Mouse (Mus musculus): ENCODE measurements around the gene Rpl6. TPM values are rescaled to one million over a fixed set of nuclear protein-coding genes. Genes with fewer than 3 reads are reported as not detected.

Gene Rpl6
- total and polyA plus RNA-seq, 3 experiments: 677 to 2,249 (median 1,317) TPM

- no peak for ATAC-seq (ENCODE audit: extremely low read depth, insufficient number of reproducible peaks, low FRiP score, poor library complexity, severe bottlenecking)
- peaks cover 97% of the 10 kb centered on the region for H3K36me3 ChIP-seq (replicated peaks)
- H3K4me1 ChIP-seq (ENCODE audit: insufficient read depth, low read depth, low read length): no peaks in the 10 kb centered on the region
Observed at GRCm38 (mm10) chr5:121162923-121163322, 41.4 kb upstream of the Rpl6 start.

GRCm38 (mm10) chr5:121166884-121167283 lies 37.4 kb upstream of the Rpl6 start:
- H3K36me3 ChIP-seq (replicated peaks): peaks cover 88% of the 10 kb centered on the region
- TF ChIP-seq GATA1 (IDR thresholded peaks at IDR 0.05; ENCODE audit: borderline replicate concordance, low read length) (no peak), CTCF (IDR thresholded peaks at IDR 0.05; ENCODE audit: low read depth, low read length) (no peak), GATA2 (IDR thresholded peaks at IDR 0.05; ENCODE audit: borderline replicate concordance, low read depth, low read length) (no peak), POLR2AphosphoS5 (IDR thresholded peaks at IDR 0.05; ENCODE audit: insufficient replicate concordance, low read depth, low read length) (no peak), TAL1 (conservative IDR thresholded peaks at IDR 0.05; ENCODE audit: low read depth, low read length) (no peak)
- no peak overlapping the region for H3K4me3 ChIP-seq (ENCODE audit: low read depth, low read length)
- DNase-seq (ENCODE audit: low spot score) (no peak), ATAC-seq (ENCODE audit: extremely low read depth, insufficient number of reproducible peaks, low FRiP score, poor library complexity, severe bottlenecking) (no peak)
- H3K4me1 ChIP-seq (ENCODE audit: insufficient read depth, low read depth, low read length): no peaks in the 10 kb centered on the region
- no peaks in the 10 kb centered on the region for H3K27me3 ChIP-seq (ENCODE audit: insufficient read depth, low read length)
- no peaks in the 10 kb centered on the region for H3K9me3 ChIP-seq (replicated peaks)

More at GRCm38 (mm10) chr5:121162923-121163322, 41.4 kb upstream of the Rpl6 start:
- no peak for DNase-seq (ENCODE audit: low spot score)
- Histone ChIP-seq H3K4me3 (ENCODE audit: low read depth, low read length) (no peak overlapping the region), H3K27me3 (ENCODE audit: insufficient read depth, low read length) (no peaks in the 10 kb centered on the region), H3K9me3 (replicated peaks) (no peaks in the 10 kb centered on the region)
- TF ChIP-seq TAL1 (conservative IDR thresholded peaks at IDR 0.05; ENCODE audit: low read depth, low read length): no peak
- no peak for TF ChIP-seq CTCF (IDR thresholded peaks at IDR 0.05; ENCODE audit: low read depth, low read length)
- TF ChIP-seq GATA1 (IDR thresholded peaks at IDR 0.05; ENCODE audit: borderline replicate concordance, low read length): no peak
- no peak for TF ChIP-seq GATA2 (IDR thresholded peaks at IDR 0.05; ENCODE audit: borderline replicate concordance, low read depth, low read length)
- TF ChIP-seq POLR2AphosphoS5 (IDR thresholded peaks at IDR 0.05; ENCODE audit: insufficient replicate concordance, low read depth, low read length): no peak

- Histone ChIP-seq H3K27me3 (ENCODE audit: insufficient read depth, low read length) (no peaks in the 10 kb centered on the region), H3K4me1 (ENCODE audit: insufficient read depth, low read depth, low read length) (peaks cover 10% of the 10 kb centered on the region), H3K4me3 (ENCODE audit: low read depth, low read length) (no peak overlapping the region), H3K36me3 (replicated peaks) (peaks cover 87% of the 10 kb centered on the region), H3K9me3 (replicated peaks) (no peaks in the 10 kb centered on the region)
- ATAC-seq (ENCODE audit: extremely low read depth, insufficient number of reproducible peaks, low FRiP score, poor library complexity, severe bottlenecking) (no peak), DNase-seq (ENCODE audit: low spot score) (no peak)
- TF ChIP-seq POLR2AphosphoS5 (IDR thresholded peaks at IDR 0.05; ENCODE audit: insufficient replicate concordance, low read depth, low read length) (no peak), TAL1 (conservative IDR thresholded peaks at IDR 0.05; ENCODE audit: low read depth, low read length) (no peak), CTCF (IDR thresholded peaks at IDR 0.05; ENCODE audit: low read depth, low read length) (no peak), GATA2 (IDR thresholded peaks at IDR 0.05; ENCODE audit: borderline replicate concordance, low read depth, low read length) (no peak), GATA1 (IDR thresholded peaks at IDR 0.05; ENCODE audit: borderline replicate concordance, low read length) (no peak)
Observed at GRCm38 (mm10) chr5:121169588-121169987, 34.7 kb upstream of the Rpl6 start.

- no peak for ATAC-seq (ENCODE audit: extremely low read depth, insufficient number of reproducible peaks, low FRiP score, poor library complexity, severe bottlenecking)
- TF ChIP-seq GATA1 (IDR thresholded peaks at IDR 0.05; ENCODE audit: borderline replicate concordance, low read length): no peak
Observed at GRCm38 (mm10) chr5:121172835-121173234, 31.4 kb upstream of the Rpl6 start.

GRCm38 (mm10) chr5:121179077-121179857 lies 25.0 kb upstream of the Rpl6 start:
- Histone ChIP-seq H3K36me3 (replicated peaks) (peaks cover 77% of the 10 kb centered on the region), H3K4me1 (ENCODE audit: insufficient read depth, low read depth, low read length) (peaks cover 13% of the 10 kb centered on the region), H3K27me3 (ENCODE audit: insufficient read depth, low read length) (no peaks in the 10 kb centered on the region), H3K4me3 (ENCODE audit: low read depth, low read length) (no peak overlapping the region), H3K9me3 (replicated peaks) (no peaks in the 10 kb centered on the region)
- TF ChIP-seq GATA2 (IDR thresholded peaks at IDR 0.05; ENCODE audit: borderline replicate concordance, low read depth, low read length): no peak
- no peak for TF ChIP-seq TAL1 (conservative IDR thresholded peaks at IDR 0.05; ENCODE audit: low read depth, low read length)
- no peak for TF ChIP-seq CTCF (IDR thresholded peaks at IDR 0.05; ENCODE audit: low read depth, low read length)
- TF ChIP-seq GATA1 (IDR thresholded peaks at IDR 0.05; ENCODE audit: borderline replicate concordance, low read length): no peak
- TF ChIP-seq POLR2AphosphoS5 (IDR thresholded peaks at IDR 0.05; ENCODE audit: insufficient replicate concordance, low read depth, low read length): no peak
- ATAC-seq (ENCODE audit: extremely low read depth, insufficient number of reproducible peaks, low FRiP score, poor library complexity, severe bottlenecking) (no peak), DNase-seq (ENCODE audit: low spot score) (no peak)

More at GRCm38 (mm10) chr5:121172835-121173234, 31.4 kb upstream of the Rpl6 start:
- Histone ChIP-seq H3K4me1 (ENCODE audit: insufficient read depth, low read depth, low read length) (peaks cover 19% of the 10 kb centered on the region), H3K9me3 (replicated peaks) (no peaks in the 10 kb centered on the region), H3K36me3 (replicated peaks) (peaks cover 80% of the 10 kb centered on the region), H3K4me3 (ENCODE audit: low read depth, low read length) (no peak overlapping the region), H3K27me3 (ENCODE audit: insufficient read depth, low read length) (no peaks in the 10 kb centered on the region)
- DNase-seq (ENCODE audit: low spot score): no peak

- Histone ChIP-seq H3K9me3 (replicated peaks) (no peaks in the 10 kb centered on the region), H3K36me3 (replicated peaks) (peaks cover 84% of the 10 kb centered on the region), H3K27me3 (ENCODE audit: insufficient read depth, low read length) (no peaks in the 10 kb centered on the region), H3K4me3 (ENCODE audit: low read depth, low read length) (no peak overlapping the region), H3K4me1 (ENCODE audit: insufficient read depth, low read depth, low read length) (peaks cover 38% of the 10 kb centered on the region)
- TF ChIP-seq GATA2 (IDR thresholded peaks at IDR 0.05; ENCODE audit: borderline replicate concordance, low read depth, low read length) (no peak), GATA1 (IDR thresholded peaks at IDR 0.05; ENCODE audit: borderline replicate concordance, low read length) (no peak), CTCF (IDR thresholded peaks at IDR 0.05; ENCODE audit: low read depth, low read length) (no peak), POLR2AphosphoS5 (IDR thresholded peaks at IDR 0.05; ENCODE audit: insufficient replicate concordance, low read depth, low read length) (no peak), TAL1 (conservative IDR thresholded peaks at IDR 0.05; ENCODE audit: low read depth, low read length) (no peak)
- DNase-seq (ENCODE audit: low spot score) (no peak), ATAC-seq (ENCODE audit: extremely low read depth, insufficient number of reproducible peaks, low FRiP score, poor library complexity, severe bottlenecking) (no peak)
Observed at GRCm38 (mm10) chr5:121183269-121183668, 21.0 kb upstream of the Rpl6 start.

Measured in G1E (cell line).